Mouse (Mus musculus) retina, postnatal 7 days (tissue): Measurements from ENCODE around the gene Npr1.
A peak's percentile ranks its signal among the peaks of the same experiment; 100 is the strongest.

Source experiments
- DNase-seq: peaks from one replicate; pipeline ENCODE4 v3.0.0-alpha.2; 2012; ENCODE audit warnings: low read depth, low spot score

The Npr1 gene

GRCm38 (mm10) chr3:90475831-90476611 lies 10.4 kb upstream of the Npr1 start, which contains the start of gene Ilf2:
Gene Ilf2, plus strand, starts transcription at chr3:90476126.
- peak; percentile 97 for DNase-seq

GRCm38 (mm10) chr3:90475151-90475830 lies 9.6 kb upstream of the Npr1 start:
- DNase-seq: no peak

GRCm38 (mm10) chr3:90472213-90472612 lies 6.5 kb upstream of the Npr1 start:
- no peak for DNase-seq

GRCm38 (mm10) chr3:90467618-90468300 lies 2.1 kb upstream of the Npr1 start:
- DNase-seq: no peak

- no peak for DNase-seq
These were observed 673 bp upstream of the Npr1 start for GRCm38 (mm10) chr3:90466311-90466766.

- no peak for DNase-seq
These were observed 483 bp downstream of the Npr1 start for GRCm38 (mm10) chr3:90465081-90465685.

- no peak for DNase-seq
These were observed 1.1 kb downstream of the Npr1 start for GRCm38 (mm10) chr3:90464552-90465080.

- no peak for DNase-seq
These were observed 3.1 kb downstream of the Npr1 start for GRCm38 (mm10) chr3:90462579-90462978.

- no peak for DNase-seq
These were observed 3.7 kb downstream of the Npr1 start for GRCm38 (mm10) chr3:90461935-90462334.

GRCm38 (mm10) chr3:90460315-90460714 lies 5.4 kb downstream of the Npr1 start:
- no peak for DNase-seq

- DNase-seq: no peak
These were observed 5.9 kb downstream of the Npr1 start for GRCm38 (mm10) chr3:90459727-90460126.

GRCm38 (mm10) chr3:90454931-90455330 lies 10.7 kb downstream of the Npr1 start:
- no peak for DNase-seq

GRCm38 (mm10) chr3:90451396-90452095 lies 14.1 kb downstream of the Npr1 start:
- no peak for DNase-seq

- DNase-seq: no peak
These were observed 14.8 kb downstream of the Npr1 start for GRCm38 (mm10) chr3:90450874-90451273.

GRCm38 (mm10) chr3:90448626-90449025 lies 17.0 kb downstream of the Npr1 start:
- DNase-seq: no peak

- no peak for DNase-seq
These were observed 18.6 kb downstream of the Npr1 start for GRCm38 (mm10) chr3:90447123-90447494.

GRCm38 (mm10) chr3:90446389-90447122 lies 19.1 kb downstream of the Npr1 start:
- DNase-seq: no peak

- no peak for DNase-seq
These were observed 20.1 kb downstream of the Npr1 start for GRCm38 (mm10) chr3:90445417-90446200.

GRCm38 (mm10) chr3:90443977-90444376 lies 21.7 kb downstream of the Npr1 start:
- no peak for DNase-seq

GRCm38 (mm10) chr3:90440756-90441155 lies 24.9 kb downstream of the Npr1 start:
- DNase-seq: no peak
